Mouse (Mus musculus) midbrain, embryonic 13.5 days (tissue): ENCODE results near the gene Lgals12. TPM values are rescaled to one million over a fixed set of nuclear protein-coding genes. Genes with fewer than 3 reads are reported as not detected.

Source experiments
- ATAC-seq: fragments of 200-750 bp; cut with Nextera tagmentation; 2 replicates; pipeline ENCODE4 v1.8.0; 2017; ENCODE audit warnings: mild to moderate bottlenecking, moderate TSS enrichment, moderate library complexity
- H3K27ac ChIP-seq: fragments of 300-500 bp; sonication (generic); 2 replicates; pipeline ENCODE4 v1.5.1; 2015; ENCODE audit warnings: inconsistent platforms, mild to moderate bottlenecking, moderate library complexity
- H3K27me3 ChIP-seq: fragments of 300-500 bp; sonication (generic); 2 replicates; pipeline ENCODE4 v1.6.1; 2015; ENCODE audit warnings: mild to moderate bottlenecking, inconsistent platforms
- H3K36me3 ChIP-seq: fragments of 300-500 bp; sonication (generic); 2 replicates; pipeline ENCODE4 v1.6.1; 2015; ENCODE audit warnings: mild to moderate bottlenecking, inconsistent platforms
- H3K4me1 ChIP-seq: fragments of 300-500 bp; sonication (generic); replicated peaks from 2 replicates; pipeline ENCODE4 v1.6.1; 2015; ENCODE audit warnings: inconsistent platforms
- H3K4me2 ChIP-seq: fragments of 300-500 bp; sonication (generic); replicated peaks from 2 replicates; pipeline ENCODE4 v1.6.1; 2015; ENCODE audit warnings: moderate library complexity, mild to moderate bottlenecking, inconsistent platforms
- H3K4me3 ChIP-seq: fragments of 300-500 bp; sonication (generic); replicated peaks from 2 replicates; pipeline ENCODE4 v1.5.1; 2015; ENCODE audit warnings: mild to moderate bottlenecking, inconsistent platforms
- H3K9ac ChIP-seq: fragments of 300-500 bp; sonication (generic); replicated peaks from 2 replicates; pipeline ENCODE4 v1.6.1; 2015; ENCODE audit warnings: mild to moderate bottlenecking, inconsistent platforms
- H3K9me3 ChIP-seq: fragments of 300-500 bp; sonication (generic); 2 replicates; pipeline ENCODE4 v1.6.1; 2016; ENCODE audit warnings: mild to moderate bottlenecking, inconsistent platforms
- whole genome bisulfite sequencing: fragments of 180-500 bp; shearing (Covaris S2); methylation state at CpG from one replicate; pipeline ENCODE4 v1.1.7; 2015; 5-methylcytosine and 5-hydroxymethylcytosine counted together
- polyA plus RNA-seq: library from polyadenylated mRNA; unstranded; fragments of >200 nt; fragmentation: Nextera tagmentation; extraction: Ambion mirVana; gene quantifications from 2 replicates; pipeline ENCODE4 v1.2.1, GENCODE M21; 2015

Gene Lgals12
- polyA plus RNA-seq, result 0.15 and 0.22 TPM in 2 replicates

GRCm38 (mm10) chr19:7606801-7607689 is at the start of gene Lgals12:
Gene Lgals12 (minus strand): TSS chr19:7607193.
- H3K36me3 ChIP-seq, result no peaks in the 10 kb centered on the region
- no peaks in the 10 kb centered on the region for H3K9me3 ChIP-seq
- 7% methylated on average over 15 of the region's 15 CpGs for WGBS
- peaks cover 25% of the 10 kb centered on the region for H3K4me1 ChIP-seq
- H3K27ac ChIP-seq, result peak within 1 kb of the TSS; percentile 30
- ATAC-seq, result peak; percentile 57
- H3K4me2 ChIP-seq, result peak within 1 kb of the TSS; percentile 59
- peak within 1 kb of the TSS; percentile 29 for H3K4me3 ChIP-seq
- peak within 1 kb of the TSS; percentile 24 for H3K9ac ChIP-seq
- peaks cover 14% of the 10 kb centered on the region for H3K27me3 ChIP-seq

GRCm38 (mm10) chr19:7648913-7649666 is 42.1 kb upstream of the Lgals12 start:
- no peak overlapping the region for H3K4me3 ChIP-seq
- H3K9me3 ChIP-seq, result no peaks in the 10 kb centered on the region
- H3K27ac ChIP-seq, result no peak overlapping the region
- no peak overlapping the region for H3K9ac ChIP-seq
- H3K4me1 ChIP-seq, result no peaks in the 10 kb centered on the region
- 84% methylated on average over 8 of the region's 8 CpGs for WGBS
- H3K36me3 ChIP-seq, result no peaks in the 10 kb centered on the region
- H3K4me2 ChIP-seq, result no peak overlapping the region
- H3K27me3 ChIP-seq, result no peaks in the 10 kb centered on the region
- ATAC-seq, result no peak

GRCm38 (mm10) chr19:7633786-7634185 is 26.8 kb upstream of the Lgals12 start:
- no peak for ATAC-seq
- WGBS, result 80% methylated on average over 1 of the region's 1 CpGs
- H3K4me2 ChIP-seq, result no peak overlapping the region

GRCm38 (mm10) chr19:7633021-7633420 is 26.0 kb upstream of the Lgals12 start:
- Histone ChIP-seq H3K9ac (no peak overlapping the region), H3K36me3 (no peaks in the 10 kb centered on the region), H3K4me3 (no peak overlapping the region), H3K4me2 (no peak overlapping the region), H3K4me1 (no peaks in the 10 kb centered on the region), H3K9me3 (no peaks in the 10 kb centered on the region), H3K27me3 (no peaks in the 10 kb centered on the region), H3K27ac (no peak overlapping the region)
- no peak for ATAC-seq

More at GRCm38 (mm10) chr19:7633786-7634185, 26.8 kb upstream of the Lgals12 start:
- no peaks in the 10 kb centered on the region for H3K4me1 ChIP-seq
- no peaks in the 10 kb centered on the region for H3K9me3 ChIP-seq
- H3K27me3 ChIP-seq, result no peaks in the 10 kb centered on the region
- H3K4me3 ChIP-seq, result no peak overlapping the region
- H3K36me3 ChIP-seq, result no peaks in the 10 kb centered on the region
- no peak overlapping the region for H3K9ac ChIP-seq
- H3K27ac ChIP-seq, result no peak overlapping the region

- Histone ChIP-seq H3K36me3 (no peaks in the 10 kb centered on the region), H3K4me3 (no peak overlapping the region), H3K4me2 (no peak overlapping the region), H3K27me3 (peaks cover 15% of the 10 kb centered on the region), H3K4me1 (no peaks in the 10 kb centered on the region), H3K9ac (no peak overlapping the region), H3K9me3 (no peaks in the 10 kb centered on the region), H3K27ac (no peak overlapping the region)
- 44% methylated on average over 7 of the region's 7 CpGs for WGBS
- ATAC-seq, result peak; percentile 55; the same call in 1 of the 2 replicates
Observed at GRCm38 (mm10) chr19:7617696-7618095, 10.7 kb upstream of the Lgals12 start.

- Histone ChIP-seq H3K9me3 (no peaks in the 10 kb centered on the region), H3K27ac (no peak overlapping the region), H3K36me3 (no peaks in the 10 kb centered on the region), H3K9ac (no peak overlapping the region), H3K4me3 (no peak overlapping the region), H3K4me1 (peaks cover 5% of the 10 kb centered on the region), H3K27me3 (peaks cover 21% of the 10 kb centered on the region), H3K4me2 (no peak overlapping the region)
- 68% methylated on average over 3 of the region's 3 CpGs for WGBS
- no peak for ATAC-seq
Observed at GRCm38 (mm10) chr19:7617085-7617484, 10.1 kb upstream of the Lgals12 start.

GRCm38 (mm10) chr19:7616231-7616930 is 9.4 kb upstream of the Lgals12 start:
- no peak overlapping the region for H3K4me2 ChIP-seq
- H3K27me3 ChIP-seq, result peaks cover 28% of the 10 kb centered on the region
- no peaks in the 10 kb centered on the region for H3K9me3 ChIP-seq
- no peak for ATAC-seq
- no peaks in the 10 kb centered on the region for H3K36me3 ChIP-seq
- peaks cover 12% of the 10 kb centered on the region for H3K4me1 ChIP-seq
- no peak overlapping the region for H3K9ac ChIP-seq
- WGBS, result 79% methylated on average over 5 of the region's 5 CpGs
- H3K4me3 ChIP-seq, result no peak overlapping the region
- H3K27ac ChIP-seq, result no peak overlapping the region

GRCm38 (mm10) chr19:7613151-7613550 is 6.2 kb upstream of the Lgals12 start:
- Histone ChIP-seq H3K27me3 (peaks cover 30% of the 10 kb centered on the region), H3K27ac (no peak overlapping the region), H3K36me3 (no peaks in the 10 kb centered on the region), H3K4me3 (no peak overlapping the region), H3K9me3 (no peaks in the 10 kb centered on the region), H3K4me1 (peaks cover 12% of the 10 kb centered on the region), H3K9ac (no peak overlapping the region), H3K4me2 (no peak overlapping the region)
- ATAC-seq, result no peak
- WGBS, result 78% methylated on average over 7 of the region's 7 CpGs

GRCm38 (mm10) chr19:7611942-7612757 is 5.2 kb upstream of the Lgals12 start, which contains the start of gene Hrasls5:
Gene Hrasls5 (plus strand): TSS chr19:7612541.
- ATAC-seq, result peak; percentile 73
- H3K27me3 ChIP-seq, result peaks cover 34% of the 10 kb centered on the region
- H3K27ac ChIP-seq, result no peak within 1 kb of the TSS
- peak within 1 kb of the TSS; percentile 63 for H3K9ac ChIP-seq
- H3K4me1 ChIP-seq, result peaks cover 14% of the 10 kb centered on the region
- WGBS, result 4% methylated on average over 54 of the region's 54 CpGs
- H3K4me2 ChIP-seq, result peak within 1 kb of the TSS; percentile 83
- peak within 1 kb of the TSS; percentile 45 for H3K4me3 ChIP-seq
- H3K9me3 ChIP-seq, result no peaks in the 10 kb centered on the region
- no peaks in the 10 kb centered on the region for H3K36me3 ChIP-seq

GRCm38 (mm10) chr19:7607690-7608201 is 753 bp upstream of the Lgals12 start:
- Histone ChIP-seq H3K4me3 (no peak overlapping the region), H3K9ac (no peak overlapping the region), H3K4me1 (peaks cover 31% of the 10 kb centered on the region), H3K36me3 (no peaks in the 10 kb centered on the region), H3K27ac (0 out of 2 replicates have a peak overlapping the region, but pooled peaks have one; percentile 30), H3K9me3 (no peaks in the 10 kb centered on the region), H3K27me3 (peaks cover 20% of the 10 kb centered on the region), H3K4me2 (no peak overlapping the region)
- WGBS, result 88% methylated on average over 7 of the region's 7 CpGs
- no peak for ATAC-seq
